Mouse (Mus musculus) left cerebral cortex, adult 2 months (tissue): ENCODE measurements around the gene Olfr826. TPM values are rescaled to one million over a fixed set of nuclear protein-coding genes. Genes with fewer than 3 reads are reported as not detected.
"Not testable (repeated sequence)": the region's sequence is repeated elsewhere in the genome, so short reads cannot be mapped to it uniquely, and the experiment has no call there.

Experiments used
- DNase-seq, 2 experiments: peaks; one replicate each; pipeline ENCODE4 v3.0.0; 2021 to 2022; ENCODE audit warnings: low spot score in 2 of 2, mixed read lengths in 1 of 2; ENCODE audit errors: extremely low spot score in 1 of 2
- H3K27ac ChIP-seq: fragments of 200-600 bp; 2 replicates; pipeline ENCODE4 v1.8.1; 2022
- H3K4me3 ChIP-seq: fragments of 200-600 bp; 2 replicates; pipeline ENCODE4 v1.8.1; 2022
- CTCF ChIP-seq: fragments of 200-600 bp; IDR thresholded peaks from 2 replicates; pipeline ENCODE4 v1.8.1; 2022; ENCODE audit warnings: antibody characterized with exemption, mild to moderate bottlenecking, moderate library complexity
- intact Hi-C: fragments of 180-260 bp; cut with DNase I; formaldehyde crosslinking; loops from one replicate; pipeline ENCODE4 v1.15.1; 2025
- long read RNA-seq, 2 experiments: library from polyadenylated mRNA; stranded (forward); transcript quantifications; one replicate each; pipeline ENCODE4 v2.0.0; 2021; ENCODE audit warnings: borderline mapping rate in 2 of 2
- total RNA-seq, 2 experiments: library from RNA; stranded (reverse); gene quantifications; 2 replicates each; pipeline ENCODE4 v1.2.3; 2021

The Olfr826 gene
- total RNA-seq, result not detected
- long read RNA-seq, experiment 1, result 0 reads
- long read RNA-seq, experiment 2, result 0 reads

- Histone ChIP-seq H3K4me3 (no peak within 1 kb of the TSS), H3K27ac (no peak within 1 kb of the TSS)
- intact Hi-C loops, result no loop called here
- no peak for TF ChIP-seq CTCF
- no peak for DNase-seq
Observed at GRCm38 (mm10) chr10:130184086-130184485, at the start of gene Olfr826. TSS of gene Olfr826 (minus strand) at chr10:130184186.

- DNase-seq, result no peak
- intact Hi-C loops, result no loop called here
- Histone ChIP-seq H3K4me3 (no peak overlapping the region), H3K27ac (no peak overlapping the region)
- TF ChIP-seq CTCF, result no peak
Observed at GRCm38 (mm10) chr10:130232117-130232516, 48.1 kb upstream of the Olfr826 start.

DNA sequence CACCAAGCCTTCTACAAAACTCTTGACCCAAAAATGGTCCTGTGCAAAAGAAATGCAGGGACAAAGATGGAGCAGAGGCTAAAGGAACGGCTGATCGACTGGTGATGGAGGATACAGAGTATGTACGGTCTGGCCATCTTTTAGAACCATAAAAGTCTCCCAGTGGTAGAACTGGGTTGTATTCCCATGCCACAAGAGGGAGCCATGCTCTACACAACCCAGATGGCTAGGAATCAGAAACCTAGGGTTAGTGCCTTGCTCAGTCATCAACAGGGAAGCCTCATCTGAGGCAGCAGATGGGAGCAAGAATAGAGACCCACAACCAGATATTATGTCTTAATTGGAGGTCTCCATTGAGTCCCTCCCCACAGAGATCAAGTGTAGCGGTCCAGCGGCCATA lies 45.6 kb upstream of the Olfr826 start:
- DNase-seq, result no peak
- Histone ChIP-seq H3K4me3 (no peak overlapping the region), H3K27ac (no peak overlapping the region)
- intact Hi-C loops, result no loop called here
- TF ChIP-seq CTCF, result peak; percentile 27; the same call in 1 of the 2 replicates

DNA sequence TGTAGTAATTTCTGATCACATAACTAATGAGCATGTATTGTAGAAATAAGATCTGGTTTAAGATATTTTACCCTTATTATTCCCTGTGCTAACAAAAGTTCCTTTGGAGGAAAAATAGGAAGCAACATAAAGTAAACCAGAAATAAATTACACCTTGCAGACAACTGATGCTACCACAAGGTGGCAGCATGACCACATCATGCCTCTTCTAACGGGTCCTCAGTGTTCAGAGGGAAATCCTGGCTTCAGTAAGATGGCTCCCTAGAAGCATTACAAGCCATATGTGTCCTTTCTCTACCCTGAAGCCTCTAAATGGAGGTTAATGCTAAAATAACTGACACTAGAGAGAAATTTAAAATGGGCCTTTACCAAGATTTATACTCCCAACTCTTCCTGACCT lies 44.3 kb upstream of the Olfr826 start:
- peak; percentile 93 for TF ChIP-seq CTCF
- peak; percentile 38 to 42 for DNase-seq
- no peak overlapping the region for H3K27ac ChIP-seq
- intact Hi-C loops, result loop anchor here (1.0 kb wide), 1 partner anchor 70 kb away; no protein-coding TSS in a partner anchor
- no peak overlapping the region for H3K4me3 ChIP-seq

DNA sequence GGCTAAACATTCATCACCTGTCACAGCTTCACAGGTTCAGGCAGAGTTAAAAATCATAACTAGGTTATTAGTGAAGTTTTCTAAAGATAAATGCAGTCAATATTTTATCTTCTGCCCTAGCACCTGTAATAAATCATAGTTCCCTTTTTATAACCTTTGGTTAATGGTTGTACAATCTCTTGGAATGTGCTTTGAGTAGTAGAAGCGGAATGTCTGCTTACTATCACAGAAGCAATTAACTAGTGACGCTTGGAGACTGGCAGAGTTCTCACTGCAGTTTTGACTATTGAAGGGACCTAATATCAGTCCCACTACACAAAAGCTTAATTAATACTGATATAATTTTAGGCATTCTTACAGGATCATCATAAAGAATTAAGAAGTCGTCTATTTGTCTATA lies 41.0 kb upstream of the Olfr826 start:
- no peak for DNase-seq
- intact Hi-C loops, result no loop called here
- no peak overlapping the region for H3K4me3 ChIP-seq
- no peak overlapping the region for H3K27ac ChIP-seq
- TF ChIP-seq CTCF, result no peak

DNA sequence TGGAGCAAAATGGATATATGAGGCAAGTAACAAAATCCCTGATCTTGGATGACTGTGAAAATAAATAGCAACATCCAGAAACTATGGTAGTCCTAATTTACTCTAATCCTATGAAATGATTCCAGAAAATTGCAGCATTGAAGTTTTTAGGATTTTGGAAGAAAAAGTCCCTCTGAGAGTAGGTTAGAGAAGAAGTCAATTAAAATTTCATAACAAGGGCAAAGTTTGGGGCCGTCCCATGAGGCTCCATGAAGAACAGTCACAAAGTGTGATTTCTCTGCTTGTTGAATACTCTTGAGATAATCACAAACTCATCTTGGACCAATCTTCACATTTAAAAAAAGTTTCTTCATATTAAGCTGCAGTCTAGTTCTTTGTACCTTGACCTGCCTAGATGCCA lies 30.3 kb upstream of the Olfr826 start, which contains the start of gene Olfr827:
TSS of gene Olfr827 (minus strand) at position 101 of the 400 bp plus-strand sequence.
- DNase-seq, result no peak
- intact Hi-C loops, result no loop called here
- Histone ChIP-seq H3K27ac (no peak within 1 kb of the TSS), H3K4me3 (no peak within 1 kb of the TSS)
- no peak for TF ChIP-seq CTCF

GRCm38 (mm10) chr10:130166666-130167065 lies 17.3 kb downstream of the Olfr826 start, which contains the start of gene Olfr825:
TSS of gene Olfr825 (minus strand) at chr10:130166766.
- DNase-seq, result no peak
- intact Hi-C loops, result no loop called here
- Histone ChIP-seq H3K4me3 (no peak within 1 kb of the TSS), H3K27ac (no peak within 1 kb of the TSS)
- no peak for TF ChIP-seq CTCF

DNA sequence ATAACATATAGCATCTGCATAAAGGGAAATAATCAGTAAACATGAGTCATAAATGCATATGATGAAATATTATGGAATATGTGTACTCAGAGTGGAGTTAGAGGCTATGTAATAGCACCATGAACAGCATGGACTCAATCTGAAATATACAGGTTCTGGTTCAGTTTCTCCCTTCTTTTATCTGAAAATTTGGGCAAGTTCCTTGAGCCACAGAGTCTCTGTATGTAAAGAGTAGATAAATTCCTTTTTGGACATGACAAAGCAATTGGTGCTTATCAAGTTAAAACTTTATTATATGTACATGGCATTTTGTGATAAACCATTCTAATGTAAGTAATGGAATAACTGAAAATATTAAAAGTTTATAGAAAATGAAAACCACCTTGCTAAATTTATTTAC lies 18.8 kb downstream of the Olfr826 start:
- H3K4me3 ChIP-seq, result no peak overlapping the region
- no peak for TF ChIP-seq CTCF
- DNase-seq, result no peak
- no peak overlapping the region for H3K27ac ChIP-seq
- intact Hi-C loops, result no loop called here

- intact Hi-C loops, result no loop called here
- Histone ChIP-seq H3K27ac (no peak overlapping the region), H3K4me3 (no peak overlapping the region)
- no peak for DNase-seq
- TF ChIP-seq CTCF, result no peak
Observed at GRCm38 (mm10) chr10:130144121-130144520, 39.9 kb downstream of the Olfr826 start.

DNA sequence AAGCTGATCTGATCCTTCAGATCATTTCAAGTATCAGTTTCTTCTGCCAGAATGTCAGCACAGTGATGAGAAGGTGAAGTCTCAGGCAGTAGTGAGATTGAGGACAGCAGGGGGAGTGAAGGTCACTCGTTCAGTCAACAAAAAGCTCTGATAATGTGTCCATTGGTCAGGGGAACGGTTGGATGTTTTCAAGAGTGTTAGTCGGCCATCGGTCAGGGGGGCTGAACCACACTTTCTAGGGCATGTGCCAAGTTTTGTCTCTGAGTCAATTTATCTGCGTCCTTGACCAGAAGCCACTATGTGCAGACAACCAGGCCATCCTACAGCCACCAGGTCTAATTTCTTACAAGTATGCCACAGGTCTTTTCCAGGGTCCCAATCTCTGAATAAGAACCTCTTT lies 41.5 kb downstream of the Olfr826 start:
- H3K4me3 ChIP-seq, intact Hi-C loops, H3K27ac ChIP-seq, DNase-seq: not testable (repeated sequence)

DNA sequence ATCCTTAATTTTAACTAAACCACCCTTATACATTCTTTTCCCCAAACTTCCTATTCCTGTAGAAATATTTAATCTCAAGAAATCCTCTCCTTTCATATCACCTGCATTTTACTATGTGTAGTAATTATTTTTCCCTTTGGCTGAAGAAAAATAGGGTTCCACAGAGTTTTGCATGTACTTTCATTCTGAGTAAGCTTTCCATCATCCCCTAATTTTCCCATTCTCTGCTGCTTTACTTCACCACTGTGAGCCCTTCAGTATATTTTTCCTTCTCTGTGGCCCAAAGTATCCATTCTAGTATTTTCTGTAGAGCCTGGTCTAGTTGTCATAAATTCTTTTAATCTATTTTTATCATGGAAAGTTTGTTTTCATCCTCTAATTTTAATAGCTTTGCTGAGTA lies 49.2 kb downstream of the Olfr826 start:
- no peak for DNase-seq
- intact Hi-C loops, result no loop called here
- TF ChIP-seq CTCF, result no peak
- no peak overlapping the region for H3K4me3 ChIP-seq
- no peak overlapping the region for H3K27ac ChIP-seq

DNA sequence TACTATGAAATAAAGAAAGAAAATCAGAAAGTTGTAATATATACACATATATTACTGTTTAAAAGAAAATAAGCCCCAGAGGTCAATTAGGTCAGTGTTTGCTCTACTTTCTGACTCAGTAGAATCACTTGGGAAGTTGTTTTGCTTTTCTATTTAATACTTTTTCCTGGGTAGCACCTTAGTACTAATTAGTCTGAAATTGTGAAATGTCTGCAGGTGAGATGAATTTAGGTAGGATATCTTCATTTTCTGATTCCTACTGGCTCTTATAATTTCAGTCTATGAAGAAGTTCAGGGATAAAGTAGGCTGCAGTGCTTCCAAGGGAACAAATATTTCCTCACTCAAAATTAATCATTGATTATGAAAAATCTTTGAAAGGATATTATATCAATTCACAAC lies 54.1 kb downstream of the Olfr826 start, which contains the start of gene Olfr824:
TSS of gene Olfr824 (minus strand) at position 101 of the 400 bp plus-strand sequence.
- H3K4me3 ChIP-seq, intact Hi-C loops, DNase-seq, H3K27ac ChIP-seq: not testable (repeated sequence)

Other genes starting within 250 kb of the Olfr826 start
- gene Olfr818, start 235.1 kb downstream of the Olfr826 start, total RNA-seq, result not detected
- not detected for gene Olfr819, start 216.9 kb downstream of the Olfr826 start, total RNA-seq
- not detected for gene Olfr247, start 208.0 kb downstream of the Olfr826 start, total RNA-seq
- not detected for gene Gm10310, start 199.1 kb downstream of the Olfr826 start, total RNA-seq
- gene Olfr820, start 171.6 kb downstream of the Olfr826 start, total RNA-seq, result not detected
- gene Olfr821, start 153.8 kb downstream of the Olfr826 start, total RNA-seq, result not detected
- not detected for gene Olfr822, start 113.0 kb downstream of the Olfr826 start, total RNA-seq
- gene Olfr823, start 68.8 kb downstream of the Olfr826 start, total RNA-seq, result not detected
- gene Olfr824, start 54.2 kb downstream of the Olfr826 start, total RNA-seq, result not detected
- gene Olfr825, start 17.4 kb downstream of the Olfr826 start, total RNA-seq, result not detected
- not detected for gene Olfr827, start 30.2 kb upstream of the Olfr826 start, total RNA-seq
- gene Neurod4, start 96.1 kb upstream of the Olfr826 start, total RNA-seq, result under 1 TPM; 0.27 to 0.30 TPM
- gene Tespa1, start 138.7 kb upstream of the Olfr826 start, total RNA-seq, result 1 to 10 TPM in 1 of 2 experiments, under 1 TPM in 1; 0.96 to 2.2 TPM
- under 1 TPM; 0.42 to 0.43 TPM for gene Vmn2r84, start 210.1 kb upstream of the Olfr826 start, total RNA-seq
- gene Vmn2r85, start 245.5 kb upstream of the Olfr826 start, total RNA-seq, result 1 to 10 TPM in 1 of 2 experiments, under 1 TPM in 1; 0.97 to 1.1 TPM